Mouse (Mus musculus) stomach, postnatal 0 days (tissue): ENCODE data around the gene Nploc4. TPM values are rescaled to one million over a fixed set of nuclear protein-coding genes. Genes with fewer than 3 reads are reported as not detected.

Experiments used
- ATAC-seq: fragments of 200-750 bp; cut with Nextera tagmentation; 2 replicates; pipeline ENCODE4 v1.8.0; 2017; ENCODE audit not compliant: low FRiP score, low TSS enrichment
- DNase-seq: peaks from one replicate; pipeline ENCODE4 v3.0.0-alpha.2; 2016; ENCODE audit warnings: low spot score
- H3K27ac ChIP-seq: fragments of 300-500 bp; sonication (generic); replicated peaks from 2 replicates; pipeline ENCODE4 v1.5.1; 2014; ENCODE audit warnings: mild to moderate bottlenecking, control low read depth
- H3K27me3 ChIP-seq: fragments of 300-500 bp; sonication (generic); 2 replicates; pipeline ENCODE4 v1.6.1; 2014; ENCODE audit warnings: low read length; ENCODE audit not compliant: control insufficient read depth, insufficient read depth
- H3K36me3 ChIP-seq: fragments of 300-500 bp; sonication (generic); 2 replicates; pipeline ENCODE4 v1.6.1; 2014; ENCODE audit warnings: low read length, mixed read lengths; ENCODE audit not compliant: control insufficient read depth, insufficient read depth
- H3K4me1 ChIP-seq: fragments of 300-500 bp; sonication (generic); replicated peaks from 2 replicates; pipeline ENCODE4 v1.6.1; 2014; ENCODE audit warnings: antibody characterized with exemption; ENCODE audit not compliant: control insufficient read depth, insufficient read depth
- H3K4me2 ChIP-seq: fragments of 300-500 bp; sonication (generic); replicated peaks from 2 replicates; pipeline ENCODE4 v1.6.1; 2014; ENCODE audit warnings: low read depth, mild to moderate bottlenecking, control low read depth, moderate library complexity
- H3K4me3 ChIP-seq: fragments of 300-500 bp; sonication (generic); 2 replicates; pipeline ENCODE4 v1.5.1; 2014; ENCODE audit warnings: low read depth, low read length, control low read depth
- H3K9ac ChIP-seq: fragments of 300-500 bp; sonication (generic); 2 replicates; pipeline ENCODE4 v1.6.1; 2014; ENCODE audit warnings: mild to moderate bottlenecking, low read length, control low read depth, mixed read lengths
- H3K9me3 ChIP-seq: fragments of 300-500 bp; sonication (generic); 2 replicates; pipeline ENCODE4 v1.6.1; 2016; ENCODE audit warnings: low read length; ENCODE audit not compliant: control insufficient read depth
- CTCF ChIP-seq: IDR thresholded peaks from 2 replicates; pipeline ENCODE4 v1.5.1; 2016; ENCODE audit warnings: antibody characterized with exemption, low read depth, mild to moderate bottlenecking, moderate library complexity
- EP300 ChIP-seq: optimal IDR thresholded peaks from 2 replicates; pipeline ENCODE3; 2016; ENCODE audit warnings: antibody characterized with exemption
- WGBS: fragments of 180-500 bp; shearing (Covaris S2); extraction: QIAGEN DNeasy Blood & Tissue Kit; methylation state at CpG from one replicate; pipeline ENCODE4 v1.1.7; 2014; 5-methylcytosine and 5-hydroxymethylcytosine counted together
- polyA plus RNA-seq: library from polyadenylated mRNA; unstranded; fragments of >200 nt; fragmentation: Nextera tagmentation; extraction: Ambion mirVana; gene quantifications from 2 replicates; pipeline ENCODE4 v1.2.1, GENCODE M21; 2015

Gene Nploc4
- polyA plus RNA-seq, 1 experiment from 2014 or later = 15.7 TPM

GRCm38 (mm10) chr11:120350711-120351110 is 86.8 kb downstream of the Nploc4 start:
- Histone ChIP-seq H3K4me3 (peak overlapping the region; percentile 99; the same call in 1 of the 2 replicates), H3K4me2 (peak overlapping the region; percentile 84), H3K27me3 (no peaks in the 10 kb centered on the region), H3K9ac (peak overlapping the region; percentile 100; the same call in 1 of the 2 replicates), H3K4me1 (peaks cover 11% of the 10 kb centered on the region; the same call in 1 of the 2 replicates), H3K27ac (peak overlapping the region; percentile 100), H3K9me3 (no peaks in the 10 kb centered on the region), H3K36me3 (no peaks in the 10 kb centered on the region)
- DNase-seq (peak; percentile 80), ATAC-seq (peak; percentile 13; the same call in 1 of the 2 replicates)
- WGBS = 8% methylated on average over 11 of the region's 11 CpGs
- TF ChIP-seq EP300 = no peak
- TF ChIP-seq CTCF = no peak

GRCm38 (mm10) chr11:120349986-120350702 is 87.4 kb downstream of the Nploc4 start:
- WGBS = 2% methylated on average over 58 of the region's 68 CpGs
- Histone ChIP-seq H3K36me3 (peaks cover 3% of the 10 kb centered on the region), H3K4me2 (peak overlapping the region; percentile 84), H3K27me3 (no peaks in the 10 kb centered on the region), H3K4me3 (peak overlapping the region; percentile 99), H3K27ac (peak overlapping the region; percentile 100), H3K9me3 (no peaks in the 10 kb centered on the region), H3K9ac (peak overlapping the region; percentile 100), H3K4me1 (peaks cover 11% of the 10 kb centered on the region)
- peak; percentile 76 for ATAC-seq
- peak; percentile 46 for TF ChIP-seq CTCF
- TF ChIP-seq EP300 = no peak
- peak; percentile 95 for DNase-seq

- Histone ChIP-seq H3K4me1 (peaks cover 11% of the 10 kb centered on the region), H3K9ac (peak overlapping the region; percentile 100), H3K36me3 (peaks cover 5% of the 10 kb centered on the region), H3K4me3 (peak overlapping the region; percentile 99), H3K27ac (peak overlapping the region; percentile 100), H3K4me2 (peak overlapping the region; percentile 84), H3K9me3 (no peaks in the 10 kb centered on the region), H3K27me3 (no peaks in the 10 kb centered on the region)
- no peak for DNase-seq
- ATAC-seq = peak; percentile 5
- 3% methylated on average over 16 of the region's 16 CpGs for WGBS
- TF ChIP-seq EP300 (no peak), CTCF (no peak)
Measured at GRCm38 (mm10) chr11:120349371-120349985, 88.0 kb downstream of the Nploc4 start.

GRCm38 (mm10) chr11:120348684-120349370 is 88.7 kb downstream of the Nploc4 start:
- no peak for DNase-seq
- 6% methylated on average over 22 of the region's 53 CpGs for WGBS
- H3K4me3 ChIP-seq = peak overlapping the region; percentile 99
- no peak; the same call in 1 of the 2 replicates for ATAC-seq
- H3K27me3 ChIP-seq = no peaks in the 10 kb centered on the region
- H3K9ac ChIP-seq = peak overlapping the region; percentile 100
- no peaks in the 10 kb centered on the region for H3K9me3 ChIP-seq
- H3K36me3 ChIP-seq = peaks cover 5% of the 10 kb centered on the region
- peak overlapping the region; percentile 100 for H3K27ac ChIP-seq
- H3K4me2 ChIP-seq = peak overlapping the region; percentile 84
- TF ChIP-seq CTCF = no peak
- no peak for TF ChIP-seq EP300
- peaks cover 8% of the 10 kb centered on the region for H3K4me1 ChIP-seq

- Histone ChIP-seq H3K4me2 (peak within 1 kb of the TSS; percentile 84), H3K4me1 (peaks cover 4% of the 10 kb centered on the region), H3K4me3 (peak within 1 kb of the TSS; percentile 99), H3K27me3 (no peaks in the 10 kb centered on the region), H3K9ac (peak within 1 kb of the TSS; percentile 100), H3K36me3 (peaks cover 5% of the 10 kb centered on the region), H3K9me3 (no peaks in the 10 kb centered on the region), H3K27ac (peak within 1 kb of the TSS; percentile 100)
- TF ChIP-seq CTCF = no peak
- no peak for TF ChIP-seq EP300
- peak; percentile 51; the same call in 1 of the 2 replicates for ATAC-seq
- DNase-seq = peak; percentile 88
- WGBS = 4% methylated on average over 80 of the region's 103 CpGs
Measured at GRCm38 (mm10) chr11:120347791-120348683, 89.5 kb downstream of the Nploc4 start, which contains the start of gene Actg1. Actg1 (minus strand) TSS chr11:120348542.
